Mouse (Mus musculus) testis, adult 2 months (tissue): ENCODE data around the gene Gm19402. TPM values are rescaled to one million over a fixed set of nuclear protein-coding genes. Genes with fewer than 3 reads are reported as not detected.
"Not testable (repeated sequence)": the region's sequence is repeated elsewhere in the genome, so short reads cannot be mapped to it uniquely, and the experiment has no call there.

Experiments
- H3K27ac ChIP-seq: fragments of 200-500 bp; 2 replicates; pipeline ENCODE4 v1.5.1; 2012; ENCODE audit warnings: low read depth, low read length; ENCODE audit not compliant: control insufficient read depth, insufficient read depth
- H3K27me3 ChIP-seq: fragments of 200-500 bp; 2 replicates; pipeline ENCODE4 v1.6.1; 2012; ENCODE audit warnings: mild to moderate bottlenecking, low read length, moderate library complexity; ENCODE audit not compliant: control insufficient read depth, insufficient read depth
- H3K36me3 ChIP-seq: fragments of 200-500 bp; 2 replicates; pipeline ENCODE4 v1.6.1; 2012; ENCODE audit warnings: mild to moderate bottlenecking, low read length; ENCODE audit not compliant: control insufficient read depth, insufficient read depth
- H3K4me1 ChIP-seq: fragments of 200-500 bp; 2 replicates; pipeline ENCODE4 v1.6.1; 2012; ENCODE audit warnings: low read length; ENCODE audit not compliant: control insufficient read depth, insufficient read depth
- H3K4me3 ChIP-seq: fragments of 200-500 bp; 2 replicates; pipeline ENCODE4 v1.5.1; 2012; ENCODE audit warnings: low read depth, mild to moderate bottlenecking, low read length, moderate library complexity, mixed read lengths; ENCODE audit not compliant: control insufficient read depth
- CTCF ChIP-seq: fragments of 200-500 bp; IDR thresholded peaks from 2 replicates; pipeline ENCODE4 v1.5.1; 2012; ENCODE audit warnings: low read depth, mild to moderate bottlenecking, inconsistent platforms, low read length, moderate library complexity; ENCODE audit not compliant: control insufficient read depth, insufficient read depth, insufficient replicate concordance
- POLR2A ChIP-seq: fragments of 200-500 bp; IDR thresholded peaks from 2 replicates; pipeline ENCODE4 v1.6.1; 2012; ENCODE audit warnings: low read depth, mild to moderate bottlenecking, inconsistent platforms, low read length, moderate library complexity; ENCODE audit not compliant: control insufficient read depth
- polyA plus RNA-seq: library from polyadenylated mRNA; depleted of rRNA; stranded (reverse); fragments of >200 nt; gene quantifications from 2 replicates; pipeline ENCODE4 v1.2.3, GENCODE M21; 2012; rRNA removed

Gm19402 gene
- polyA plus RNA-seq, result not detected in 2 replicates

DNA sequence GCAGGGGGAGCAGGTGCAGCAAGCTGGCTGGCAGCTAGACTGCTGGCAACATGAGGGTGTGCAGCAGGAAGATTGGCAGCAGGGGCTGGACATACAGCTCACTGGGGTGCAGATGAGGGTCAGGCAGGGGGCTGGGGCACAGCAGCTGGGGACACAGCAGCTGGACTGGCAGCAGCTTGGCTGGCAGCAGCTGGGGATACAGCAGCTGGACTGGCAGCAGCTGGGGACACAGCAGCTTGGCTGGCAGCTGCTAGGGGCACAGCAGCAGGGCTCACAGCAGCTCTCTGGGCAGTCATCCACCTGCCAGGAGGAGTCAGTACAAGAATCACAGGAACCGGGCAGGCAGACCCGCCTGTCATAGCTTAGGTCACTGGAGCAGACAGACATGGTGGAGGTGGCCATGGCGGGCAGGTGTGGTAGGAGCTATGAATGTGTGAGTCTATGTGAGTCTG is at the start of gene Gm19402:
Gene Gm19402, minus strand, starts transcription at position 402 of the 452 bp plus-strand sequence.
- H3K4me3 ChIP-seq, H3K36me3 ChIP-seq, H3K27me3 ChIP-seq, H3K4me1 ChIP-seq, H3K27ac ChIP-seq: not testable (repeated sequence)

DNA sequence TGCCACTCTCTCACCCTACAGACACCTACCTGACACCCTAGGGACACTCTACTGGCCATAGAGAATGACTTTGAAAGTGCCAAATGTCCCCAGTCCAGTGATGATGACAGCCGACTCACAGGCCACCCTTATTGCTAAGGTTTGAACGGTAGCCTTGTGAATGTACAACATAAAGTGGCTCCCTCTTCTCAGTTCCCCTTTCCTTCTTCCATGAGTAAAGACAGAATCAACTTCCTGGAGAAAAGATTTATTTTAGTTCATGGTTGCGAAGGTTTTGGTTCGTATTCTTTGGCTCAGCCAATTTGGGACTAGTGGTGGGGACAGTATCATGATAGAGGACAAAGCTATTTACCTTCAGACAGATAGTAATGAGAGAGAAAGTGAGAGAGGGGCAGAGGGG is 48.4 kb upstream of the Gm19402 start:
- Histone ChIP-seq H3K27me3 (no peaks in the 10 kb centered on the region), H3K4me3 (no peak overlapping the region), H3K4me1 (no peaks in the 10 kb centered on the region), H3K27ac (no peak overlapping the region), H3K36me3 (no peaks in the 10 kb centered on the region)
- TF ChIP-seq CTCF (no peak), POLR2A (no peak)

DNA sequence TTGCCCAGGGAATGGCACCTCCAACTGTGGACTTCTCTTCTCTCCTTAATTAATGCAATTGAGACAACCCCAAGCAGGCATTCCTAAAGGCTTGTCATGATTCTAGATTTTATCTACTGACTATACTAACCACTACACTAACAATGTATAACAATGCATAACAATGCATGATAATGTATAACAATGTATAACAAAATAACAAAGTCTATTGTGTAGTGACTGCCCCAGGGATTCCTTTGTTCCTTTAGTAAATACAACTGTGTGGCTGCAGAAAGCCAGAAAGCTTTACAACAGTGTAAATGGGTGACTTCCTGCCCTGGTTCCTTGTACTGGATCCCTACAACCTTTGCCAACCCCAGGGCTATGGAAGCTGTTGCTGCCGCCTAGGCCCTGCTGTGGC is 45.4 kb upstream of the Gm19402 start:
- H3K36me3 ChIP-seq, result no peaks in the 10 kb centered on the region
- no peaks in the 10 kb centered on the region for H3K4me1 ChIP-seq
- no peak overlapping the region for H3K4me3 ChIP-seq
- no peak overlapping the region for H3K27ac ChIP-seq
- H3K27me3 ChIP-seq, result no peaks in the 10 kb centered on the region
- TF ChIP-seq POLR2A (no peak), CTCF (no peak)

DNA sequence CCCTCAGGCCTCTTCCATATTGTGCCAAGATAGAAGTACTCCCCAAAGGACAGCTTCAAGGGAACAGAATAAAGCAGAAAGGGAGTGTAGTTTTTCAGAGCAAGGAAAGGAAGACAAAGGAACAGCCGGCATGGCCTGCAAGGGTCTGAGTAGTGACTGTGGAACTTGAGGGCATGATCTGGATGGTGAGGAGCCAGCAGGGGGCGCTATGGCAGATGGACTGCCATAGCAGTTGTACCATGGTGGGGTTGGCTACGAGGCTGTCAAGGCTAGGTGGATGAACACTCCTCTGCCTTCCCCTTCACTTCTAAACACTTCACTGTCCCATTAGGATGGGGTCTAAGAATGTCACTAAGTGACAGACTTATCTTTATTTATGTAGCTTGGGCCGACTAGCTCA is 38.7 kb upstream of the Gm19402 start:
- H3K4me1 ChIP-seq, result no peaks in the 10 kb centered on the region
- H3K27ac ChIP-seq, result no peak overlapping the region
- no peaks in the 10 kb centered on the region for H3K27me3 ChIP-seq
- TF ChIP-seq POLR2A (no peak), CTCF (peak; percentile 88)
- H3K36me3 ChIP-seq, result no peaks in the 10 kb centered on the region
- no peak overlapping the region for H3K4me3 ChIP-seq

GRCm38 (mm10) chr10:77728280-77728679 is 37.7 kb upstream of the Gm19402 start:
- Histone ChIP-seq H3K4me3 (no peak overlapping the region), H3K36me3 (no peaks in the 10 kb centered on the region), H3K4me1 (no peaks in the 10 kb centered on the region), H3K27me3 (no peaks in the 10 kb centered on the region), H3K27ac (no peak overlapping the region)
- TF ChIP-seq POLR2A, result no peak
- no peak for TF ChIP-seq CTCF

DNA sequence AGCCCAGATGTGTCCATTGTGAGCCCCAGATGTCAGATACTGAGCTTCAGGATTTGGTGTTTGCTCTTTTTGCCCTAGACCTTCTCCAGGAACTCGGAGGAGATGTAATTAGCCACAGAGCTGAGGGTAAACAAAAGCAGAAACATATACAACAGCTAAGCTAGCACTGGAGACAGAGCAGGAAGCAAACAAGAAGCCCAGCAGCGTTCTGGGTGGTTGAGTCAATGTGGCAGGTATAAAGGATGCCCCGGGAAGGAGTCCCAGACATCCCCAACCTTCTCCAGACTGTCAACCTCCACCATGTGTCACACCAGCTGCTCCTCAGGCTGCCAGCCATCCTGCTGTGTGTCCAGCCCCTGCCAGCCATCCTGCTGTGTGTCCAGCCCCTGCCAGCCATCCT is 35.6 kb upstream of the Gm19402 start, which contains the start of gene Gm10100:
Gene Gm10100, plus strand, starts transcription at position 301 of the 400 bp plus-strand sequence.
- Histone ChIP-seq H3K4me1 (no peaks in the 10 kb centered on the region), H3K27ac (no peak within 1 kb of the TSS), H3K4me3 (no peak within 1 kb of the TSS), H3K36me3 (no peaks in the 10 kb centered on the region), H3K27me3 (no peaks in the 10 kb centered on the region)
- no peak for TF ChIP-seq CTCF
- no peak for TF ChIP-seq POLR2A

- TF ChIP-seq POLR2A, result no peak
- peak; percentile 51; the same call in 1 of the 2 replicates for TF ChIP-seq CTCF
- Histone ChIP-seq H3K36me3 (no peaks in the 10 kb centered on the region), H3K27ac (no peak overlapping the region), H3K4me1 (no peaks in the 10 kb centered on the region), H3K27me3 (no peaks in the 10 kb centered on the region), H3K4me3 (no peak overlapping the region)
Observed at GRCm38 (mm10) chr10:77724855-77725254, 34.3 kb upstream of the Gm19402 start.

- not testable (repeated sequence) for H3K4me1 ChIP-seq, H3K36me3 ChIP-seq, H3K27me3 ChIP-seq, H3K27ac ChIP-seq, H3K4me3 ChIP-seq
Observed at GRCm38 (mm10) chr10:77720299-77720698, 29.7 kb upstream of the Gm19402 start, which contains the start of gene Krtap12-1. Gene Krtap12-1 (plus strand): TSS chr10:77720599.
